18 mouse cellular contexts compared by ENCODE assay signal in genomic region chr12:57444281-57444903, GRCm38 (mm10).
A peak's percentile ranks its signal among the peaks of the same experiment; 100 is the strongest.
DNase-seq lines count a peak whose midpoint lies in the region; ATAC-seq and TF ChIP-seq lines count a peak whose summit lies in the region.
"Had no signal": no experiment of that assay in that cellular context is flagged by ENCODE, and none has a peak within 500 bp of the region (broad histone marks: within the 10 kb centered on the region; RNA-seq: fewer than 3 reads in every experiment).

No protein-coding gene starts in this region.

- DNase-seq in kidney, postnatal 36 days = peak; percentile 6 to 9
- no peak for DNase-seq in kidney, adult 9 months
- DNase-seq in liver = peak; percentile 23
- peak; percentile 66 for DNase-seq in stomach, postnatal 0 days (ENCODE audit: low spot score)
- DNase-seq in thymus, postnatal 0 days (ENCODE audit: low spot score) = no peak
- DNase-seq in embryo, embryonic 10.5 days (ENCODE audit: low spot score) = no peak
- DNase-seq: cerebellum, adult 9-10 months; gastrocnemius, postnatal 10 days; thymus, postnatal 4 days had no signal

- no peak for TF ChIP-seq EP300 in stomach, postnatal 0 days (optimal IDR thresholded peaks at IDR 0.05)

- H3K4me1 ChIP-seq in lung, embryonic 15.5 days = peaks cover 6% of the 10 kb centered on the region; the same call in 1 of the 2 replicates
- H3K4me1 ChIP-seq in stomach, postnatal 0 days (replicated peaks; ENCODE audit: control insufficient read depth, insufficient read depth) = no peaks in the 10 kb centered on the region
- H3K4me1 ChIP-seq: embryonic facial prominence, embryonic 13.5 days; heart, embryonic 15.5 days; hindbrain, embryonic 13.5 days; limb, embryonic 10.5 days; midbrain, embryonic 12.5 days had no signal

- H3K27me3 ChIP-seq in lung, embryonic 15.5 days = no peaks in the 10 kb centered on the region
- H3K27me3 ChIP-seq in stomach, postnatal 0 days (ENCODE audit: control insufficient read depth, insufficient read depth, low read length) = no peaks in the 10 kb centered on the region
- H3K27me3 ChIP-seq: embryonic facial prominence, embryonic 13.5 days; heart, embryonic 15.5 days; hindbrain, embryonic 13.5 days; midbrain, embryonic 12.5 days; Patski had no signal

- H3K9me3 ChIP-seq in lung, embryonic 15.5 days = no peaks in the 10 kb centered on the region
- no peaks in the 10 kb centered on the region for H3K9me3 ChIP-seq in stomach, postnatal 0 days (ENCODE audit: control insufficient read depth, low read length)
- H3K9me3 ChIP-seq: embryonic facial prominence, embryonic 13.5 days; heart, embryonic 15.5 days; hindbrain, embryonic 13.5 days; limb, embryonic 10.5 days; midbrain, embryonic 12.5 days had no signal

- no peak overlapping the region for H3K9ac ChIP-seq in lung, embryonic 15.5 days
- H3K9ac ChIP-seq in stomach, postnatal 0 days (ENCODE audit: low read length) = no peak overlapping the region
- H3K9ac ChIP-seq: embryonic facial prominence, embryonic 13.5 days; heart, embryonic 15.5 days; hindbrain, embryonic 13.5 days; midbrain, embryonic 12.5 days had no signal

- TF ChIP-seq CTCF in stomach, postnatal 0 days (IDR thresholded peaks at IDR 0.05; ENCODE audit: low read depth) = no peak

- WGBS in lung, embryonic 15.5 days = 38% methylated on average over 10 of the region's 10 CpGs
- WGBS in stomach, postnatal 0 days = 42% methylated on average over 10 of the region's 10 CpGs

- no peaks in the 10 kb centered on the region for H3K36me3 ChIP-seq in lung, embryonic 15.5 days
- no peaks in the 10 kb centered on the region for H3K36me3 ChIP-seq in stomach, postnatal 0 days (ENCODE audit: control insufficient read depth, insufficient read depth, low read length)
- H3K36me3 ChIP-seq: embryonic facial prominence, embryonic 13.5 days; heart, embryonic 15.5 days; hindbrain, embryonic 13.5 days; limb, embryonic 10.5 days; midbrain, embryonic 12.5 days had no signal

- ATAC-seq in lung, embryonic 15.5 days (ENCODE audit: borderline replicate concordance, extremely low read depth, low FRiP score, low TSS enrichment) = no peak
- peak; percentile 75 for ATAC-seq in stomach, postnatal 0 days (ENCODE audit: low FRiP score, low TSS enrichment)
- no peak for ATAC-seq in megakaryocyte-erythroid progenitor cell, adult 5-6 weeks (replicated peaks; ENCODE audit: low FRiP score, low TSS enrichment, poor library complexity, severe bottlenecking)
- ATAC-seq: forebrain, embryonic 14.5 days; Patski had no signal

- no peak overlapping the region for H3K4me3 ChIP-seq in lung, embryonic 15.5 days
- H3K4me3 ChIP-seq in stomach, postnatal 0 days (ENCODE audit: low read depth, low read length) = no peak overlapping the region
- H3K4me3 ChIP-seq: embryonic facial prominence, embryonic 13.5 days; heart, embryonic 15.5 days; hindbrain, embryonic 13.5 days; limb, embryonic 10.5 days; midbrain, embryonic 12.5 days had no signal

- H3K4me2 ChIP-seq in lung, embryonic 15.5 days = peak overlapping the region; percentile 24; the same call in 1 of the 2 replicates
- no peak overlapping the region for H3K4me2 ChIP-seq in stomach, postnatal 0 days (replicated peaks; ENCODE audit: low read depth)
- H3K4me2 ChIP-seq: embryonic facial prominence, embryonic 13.5 days; heart, embryonic 15.5 days; hindbrain, embryonic 13.5 days; midbrain, embryonic 12.5 days had no signal

- 0 out of 2 replicates have a peak overlapping the region, but pooled peaks have one; percentile 44 for H3K27ac ChIP-seq in lung, embryonic 15.5 days
- no peak overlapping the region for H3K27ac ChIP-seq in stomach, postnatal 0 days (replicated peaks)
- H3K27ac ChIP-seq: embryonic facial prominence, embryonic 13.5 days; heart, embryonic 15.5 days; hindbrain, embryonic 13.5 days; limb, embryonic 10.5 days; midbrain, embryonic 12.5 days had no signal

Comparison
In these comparisons a context has a peak if more than half of its experiments do, and no peak if none do; other contexts are left out.
1. DNase-seq: peak in kidney, postnatal 36 days (2 of 2), liver (single experiment) and stomach, postnatal 0 days (single experiment); none in kidney, adult 9 months (single experiment), thymus, postnatal 0 days (single experiment) and embryo, embryonic 10.5 days (single experiment).